Mouse (Mus musculus): ENCODE data around the gene M1ap. TPM values are rescaled to one million over a fixed set of nuclear protein-coding genes. Genes with fewer than 3 reads are reported as not detected.

The M1ap gene
- total and polyA plus RNA-seq, 2 experiments from 2014 or later, result 0.10 TPM

- H3K4me2 ChIP-seq (ENCODE audit: low read depth), result no peak overlapping the region
- no peak for DNase-seq
- WGBS, result 82% methylated on average over 5 of the region's 5 CpGs
- no peaks in the 10 kb centered on the region for H3K27me3 ChIP-seq (ENCODE audit: insufficient read depth, low read length)
- peaks cover 39% of the 10 kb centered on the region for H3K36me3 ChIP-seq (ENCODE audit: insufficient read depth)
- H3K9ac ChIP-seq, result no peak overlapping the region
- H3K27ac ChIP-seq (ENCODE audit: low read depth, low read length), result no peak overlapping the region
- H3K4me1 ChIP-seq (ENCODE audit: insufficient read depth), result no peaks in the 10 kb centered on the region
- H3K4me3 ChIP-seq (ENCODE audit: low read depth, low read length), result no peak overlapping the region
- ATAC-seq, result no peak
- no peaks in the 10 kb centered on the region for H3K9me3 ChIP-seq (ENCODE audit: low read length)
- no peak for TF ChIP-seq CTCF (IDR thresholded peaks at IDR 0.05; ENCODE audit: low read depth)
Observed at GRCm38 (mm10) chr6:82927617-82928016, 19.1 kb upstream of the M1ap start.

GRCm38 (mm10) chr6:82934616-82935230 is 12.0 kb upstream of the M1ap start:
- DNase-seq, result no peak
- H3K36me3 ChIP-seq (ENCODE audit: insufficient read depth), result peaks cover 49% of the 10 kb centered on the region
- TF ChIP-seq CTCF (IDR thresholded peaks at IDR 0.05; ENCODE audit: low read depth), result no peak
- WGBS, result 91% methylated on average over 3 of the region's 3 CpGs
- H3K4me1 ChIP-seq (ENCODE audit: insufficient read depth), result no peaks in the 10 kb centered on the region
- ATAC-seq, result no peak
- no peak overlapping the region for H3K9ac ChIP-seq
- H3K27ac ChIP-seq (ENCODE audit: low read depth, low read length), result no peak overlapping the region
- H3K4me2 ChIP-seq (ENCODE audit: low read depth), result no peak overlapping the region
- H3K27me3 ChIP-seq (ENCODE audit: insufficient read depth, low read length), result no peaks in the 10 kb centered on the region
- no peaks in the 10 kb centered on the region for H3K9me3 ChIP-seq (ENCODE audit: low read length)
- H3K4me3 ChIP-seq (ENCODE audit: low read depth, low read length), result no peak overlapping the region

GRCm38 (mm10) chr6:82939167-82939912 is 7.4 kb upstream of the M1ap start, which contains the start of gene Sema4f:
TSS of gene Sema4f (minus strand) at chr6:82939769.
- Histone ChIP-seq H3K4me2 (ENCODE audit: low read depth) (peak within 1 kb of the TSS; percentile 60), H3K27me3 (ENCODE audit: insufficient read depth, low read length) (no peaks in the 10 kb centered on the region), H3K4me3 (ENCODE audit: low read depth, low read length) (peak within 1 kb of the TSS; percentile 72), H3K9ac (peak within 1 kb of the TSS; percentile 93), H3K9me3 (ENCODE audit: low read length) (no peaks in the 10 kb centered on the region), H3K27ac (ENCODE audit: low read depth, low read length) (peak within 1 kb of the TSS; percentile 62; the same call in 1 of the 2 replicates), H3K36me3 (ENCODE audit: insufficient read depth) (peaks cover 13% of the 10 kb centered on the region; the same call in 1 of the 2 replicates), H3K4me1 (ENCODE audit: insufficient read depth) (no peaks in the 10 kb centered on the region)
- peak; percentile 99 for ATAC-seq
- TF ChIP-seq CTCF (IDR thresholded peaks at IDR 0.05; ENCODE audit: low read depth), result no peak
- 4% methylated on average over 42 of the region's 44 CpGs for WGBS
- DNase-seq, result peak; percentile 91

- no peak overlapping the region for H3K4me3 ChIP-seq (ENCODE audit: low read depth, low read length)
- no peak for TF ChIP-seq CTCF (IDR thresholded peaks at IDR 0.05; ENCODE audit: low read depth)
- H3K9ac ChIP-seq, result no peak overlapping the region
- 79% methylated on average over 3 of the region's 3 CpGs for WGBS
- ATAC-seq (no peak), DNase-seq (no peak)
- H3K36me3 ChIP-seq (ENCODE audit: insufficient read depth), result peaks cover under 1% of the 10 kb centered on the region; the same call in 1 of the 2 replicates
- H3K4me2 ChIP-seq (ENCODE audit: low read depth), result no peak overlapping the region
- no peaks in the 10 kb centered on the region for H3K27me3 ChIP-seq (ENCODE audit: insufficient read depth, low read length)
- no peak overlapping the region for H3K27ac ChIP-seq (ENCODE audit: low read depth, low read length)
- H3K9me3 ChIP-seq (ENCODE audit: low read length), result no peaks in the 10 kb centered on the region
- H3K4me1 ChIP-seq (ENCODE audit: insufficient read depth), result no peaks in the 10 kb centered on the region
Observed at GRCm38 (mm10) chr6:82940765-82941164, 5.9 kb upstream of the M1ap start.

- DNase-seq, result no peak
- no peak for ATAC-seq
- peak; percentile 58 for TF ChIP-seq CTCF (IDR thresholded peaks at IDR 0.05; ENCODE audit: low read depth)
Observed at GRCm38 (mm10) chr6:82945750-82946149, 952 bp upstream of the M1ap start.

GRCm38 (mm10) chr6:82956553-82957251 is 10.0 kb downstream of the M1ap start:
- 64% methylated on average over 4 of the region's 4 CpGs for WGBS
- H3K4me3 ChIP-seq (ENCODE audit: low read depth, low read length), result no peak overlapping the region
- DNase-seq, result no peak

More at GRCm38 (mm10) chr6:82945750-82946149, 952 bp upstream of the M1ap start:
- Histone ChIP-seq H3K4me2 (ENCODE audit: low read depth) (no peak overlapping the region), H3K4me3 (ENCODE audit: low read depth, low read length) (no peak overlapping the region), H3K27ac (ENCODE audit: low read depth, low read length) (no peak overlapping the region), H3K36me3 (ENCODE audit: insufficient read depth) (no peaks in the 10 kb centered on the region), H3K27me3 (ENCODE audit: insufficient read depth, low read length) (no peaks in the 10 kb centered on the region), H3K4me1 (ENCODE audit: insufficient read depth) (no peaks in the 10 kb centered on the region), H3K9ac (no peak overlapping the region), H3K9me3 (ENCODE audit: low read length) (no peaks in the 10 kb centered on the region)
- WGBS, result 57% methylated on average over 6 of the region's 6 CpGs

More at GRCm38 (mm10) chr6:82956553-82957251, 10.0 kb downstream of the M1ap start:
- Histone ChIP-seq H3K4me1 (ENCODE audit: insufficient read depth) (no peaks in the 10 kb centered on the region), H3K36me3 (ENCODE audit: insufficient read depth) (no peaks in the 10 kb centered on the region), H3K27ac (ENCODE audit: low read depth, low read length) (no peak overlapping the region), H3K9me3 (ENCODE audit: low read length) (no peaks in the 10 kb centered on the region), H3K27me3 (ENCODE audit: insufficient read depth, low read length) (no peaks in the 10 kb centered on the region), H3K9ac (no peak overlapping the region), H3K4me2 (ENCODE audit: low read depth) (no peak overlapping the region)
- no peak for ATAC-seq
- no peak for TF ChIP-seq CTCF (IDR thresholded peaks at IDR 0.05; ENCODE audit: low read depth)
